Mouse (Mus musculus) stomach, postnatal 0 days (tissue): ENCODE data around the gene Cadps2.

Experiments
- CTCF ChIP-seq: IDR thresholded peaks from 2 replicates; pipeline ENCODE4 v1.5.1; 2016; ENCODE audit warnings: antibody characterized with exemption, low read depth, mild to moderate bottlenecking, moderate library complexity
- EP300 ChIP-seq: optimal IDR thresholded peaks from 2 replicates; pipeline ENCODE3; 2016; ENCODE audit warnings: antibody characterized with exemption

- no peak for TF ChIP-seq EP300
- TF ChIP-seq CTCF, result no peak
Measured at GRCm38 (mm10) chr6:23280811-23281513, 558.3 kb downstream of the Cadps2 start.
